Mouse (Mus musculus) activated CD4-positive, CD25-positive, alpha-beta regulatory T cell (primary cell): ENCODE measurements around the gene Rab11fip3. TPM values are rescaled to one million over a fixed set of nuclear protein-coding genes. Genes with fewer than 3 reads are reported as not detected.

Experiments
- polyA plus RNA-seq, 2 experiments: library from polyadenylated mRNA; unstranded; fragments of 100-300 nt; shearing (Covaris generic); gene quantifications; one replicate each; pipeline ENCODE4 v1.2.1; 2017

The Rab11fip3 gene
- 10 to 100 TPM; 10.7 to 12.3 TPM for polyA plus RNA-seq

DNA sequence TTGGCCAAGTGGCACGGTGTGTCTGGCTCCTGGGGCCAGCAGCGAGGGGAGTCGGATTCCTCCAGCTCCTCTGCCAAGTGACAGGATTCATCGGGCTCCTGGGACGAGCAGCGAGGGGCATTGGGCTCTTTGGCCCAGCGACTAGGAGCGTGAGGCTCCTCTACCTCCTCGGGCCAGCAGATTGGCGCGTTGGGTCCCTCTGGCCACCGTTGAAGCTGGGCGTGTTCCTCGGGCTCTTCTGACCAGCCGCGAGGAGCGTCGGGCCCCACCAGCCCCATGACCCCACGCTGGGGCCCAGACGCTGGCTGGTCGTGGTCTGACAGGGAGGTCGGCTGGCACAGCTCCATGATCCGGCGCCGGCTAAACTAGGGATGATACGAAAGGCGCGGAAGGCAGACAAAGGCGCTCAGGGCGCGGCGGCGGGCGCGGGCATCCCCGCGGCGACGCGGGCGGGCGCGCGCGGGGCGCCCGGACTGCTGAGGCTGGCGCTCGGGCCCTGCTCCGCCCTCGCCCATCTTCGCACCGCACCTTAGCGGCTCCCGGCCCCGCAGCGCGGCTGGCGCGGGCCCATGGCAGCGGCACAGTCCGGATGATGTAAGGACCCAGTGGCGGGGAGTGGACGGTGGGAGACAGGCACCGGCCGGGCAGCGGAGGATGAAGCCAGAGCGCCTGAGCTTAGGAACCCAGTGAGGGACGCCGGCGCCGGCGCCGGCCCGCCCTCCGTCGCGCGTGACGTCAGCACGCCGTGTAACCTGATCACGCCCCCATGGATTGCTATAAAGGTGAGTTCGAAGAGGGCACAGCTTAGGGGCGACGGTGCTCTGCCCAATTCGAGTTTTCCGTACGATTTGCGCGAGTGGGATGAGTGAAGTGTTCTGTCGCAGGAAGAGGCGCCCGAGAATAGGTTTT, at the start of gene Rab11fip3:
Gene Rab11fip3, minus strand, starts transcription at position 725 of the 909 bp plus-strand sequence.

DNA sequence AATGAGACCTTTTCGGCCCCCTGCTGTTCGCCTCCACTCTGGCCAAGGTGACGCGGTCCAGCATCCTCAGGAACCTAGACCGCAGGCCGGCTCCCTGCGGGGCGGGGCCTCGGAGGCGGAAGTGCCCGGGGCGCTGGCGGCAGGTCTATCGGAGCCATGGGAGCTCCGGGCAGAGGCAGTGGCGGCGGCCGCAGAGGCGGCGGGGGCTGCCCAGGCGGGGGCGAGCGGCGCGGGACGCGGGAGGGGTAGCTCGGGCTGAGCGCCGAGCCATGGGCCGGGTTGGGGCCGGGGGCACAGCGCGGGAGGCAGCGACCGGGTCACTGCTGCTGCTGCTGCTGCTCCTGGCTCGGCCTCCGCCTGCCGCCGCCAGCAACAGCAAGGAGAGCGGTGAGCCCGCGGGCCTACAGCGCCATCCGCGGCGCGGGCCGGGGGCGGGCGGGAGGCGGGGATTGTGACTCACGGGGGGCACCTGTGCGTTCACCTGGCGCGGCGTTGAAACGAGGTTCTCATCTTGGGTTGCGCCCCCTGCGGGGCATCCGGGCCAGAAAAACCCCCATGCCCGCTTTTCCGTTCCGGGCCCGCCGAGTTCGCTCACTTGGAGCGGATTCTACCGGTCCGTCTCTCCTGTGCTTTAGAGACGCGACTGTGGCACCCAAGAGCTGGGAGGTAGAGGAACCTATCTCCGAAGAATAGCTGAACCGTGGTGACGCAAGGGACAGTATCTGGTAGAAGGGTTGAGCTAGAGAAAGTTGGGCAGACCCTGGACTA, 44.0 kb upstream of the Rab11fip3 start, which contains the start of gene Tmem8:
Gene Tmem8, plus strand, starts transcription at position 119 of the 768 bp plus-strand sequence.

GRCm38 (mm10) chr17:26095121-26095740, 25.9 kb upstream of the Rab11fip3 start, which contains the start of gene Nme4:
Gene Nme4 (minus strand): TSS chr17:26095602.

DNA sequence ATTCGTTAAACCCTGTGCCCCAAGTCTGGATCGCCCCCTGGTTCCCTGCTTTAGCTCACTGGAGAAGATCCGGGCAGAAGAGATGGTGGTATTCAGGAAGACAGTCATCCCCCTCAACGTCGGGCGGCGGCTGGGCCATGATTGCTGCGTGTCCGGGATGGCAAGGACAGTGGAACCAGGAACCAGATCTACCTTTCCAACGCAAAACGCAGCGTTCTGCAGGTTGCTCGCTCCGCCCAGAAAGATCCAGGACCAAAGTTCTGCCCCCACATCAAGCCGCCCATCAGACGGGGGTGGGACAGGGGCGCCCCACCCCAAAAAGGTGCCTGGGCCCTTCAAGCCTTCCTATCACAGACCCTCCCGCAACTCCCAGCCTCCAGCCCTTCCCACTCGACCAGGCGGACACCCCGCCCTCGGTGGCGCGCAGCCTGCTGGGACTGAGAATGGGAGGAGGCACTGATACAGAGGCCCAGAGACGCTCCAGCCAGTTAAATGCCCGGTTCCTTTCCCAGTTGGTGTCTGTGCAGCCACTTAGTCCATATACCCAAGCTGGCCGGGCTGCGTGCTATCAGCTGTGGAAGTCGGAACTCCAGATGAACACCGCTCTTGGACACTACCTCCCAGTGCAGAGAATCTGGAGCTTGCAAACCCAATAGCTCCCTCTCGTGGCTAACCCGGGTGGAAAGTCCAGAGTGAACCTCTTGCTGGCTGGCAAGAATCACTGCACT, 20.7 kb upstream of the Rab11fip3 start, which contains the start of gene Decr2:
Gene Decr2, minus strand, starts transcription at position 433 of the 728 bp plus-strand sequence.

GRCm38 (mm10) chr17:25985306-25986294, 83.8 kb downstream of the Rab11fip3 start, which contains the start of gene Capn15:
Gene Capn15 (minus strand): TSS chr17:25985796.

GRCm38 (mm10) chr17:25951803-25952623, 117.3 kb downstream of the Rab11fip3 start, which contains the start of gene A930017K11Rik:
Gene A930017K11Rik (minus strand): TSS chr17:25952565.

DNA sequence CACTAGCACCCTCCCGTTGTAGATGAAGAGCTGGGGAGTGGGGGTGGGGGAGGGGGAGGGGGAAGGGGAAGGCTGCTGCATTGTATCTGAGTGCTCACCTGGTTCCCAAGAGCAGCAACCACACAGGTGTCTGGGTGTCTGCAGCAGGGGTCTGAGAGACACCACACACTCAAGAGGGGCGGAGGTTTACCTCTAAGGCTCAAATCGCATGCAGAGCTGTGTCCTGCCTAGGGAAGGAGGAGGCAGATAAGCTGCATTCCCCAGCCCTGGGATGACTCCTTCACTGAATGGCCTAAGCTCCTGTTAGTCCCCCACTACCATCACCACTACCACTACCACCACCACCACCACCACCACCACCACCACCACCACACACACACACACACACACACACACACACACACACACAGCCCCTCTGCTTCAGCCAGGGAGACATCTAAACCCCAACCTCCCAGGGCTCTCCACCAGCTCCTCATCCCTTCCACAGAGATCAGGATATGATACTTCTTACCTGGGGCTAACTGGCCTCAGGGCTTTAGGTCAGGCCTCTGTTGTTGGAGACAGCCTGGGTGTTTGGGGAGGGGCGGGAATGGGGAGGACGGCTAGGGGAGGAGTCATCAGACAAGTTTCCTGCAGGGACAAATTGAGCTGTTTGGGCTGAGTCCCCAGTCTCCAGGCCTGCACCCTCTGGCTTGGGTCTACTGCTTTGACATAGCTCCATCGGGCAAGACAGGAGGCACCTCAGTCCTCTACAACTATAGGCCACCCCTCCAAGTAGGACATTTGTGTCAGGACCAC, 124.8 kb downstream of the Rab11fip3 start, which contains the start of the genes Pigq and Nhlrc4:
Gene Pigq, minus strand, starts transcription at position 571 of the 798 bp plus-strand sequence.
Gene Nhlrc4, minus strand, starts transcription at position 596 of the 798 bp plus-strand sequence.

Other genes with a start within 250 kb of the Rab11fip3 start
- gene Wdr24, start 245.9 kb downstream of the Rab11fip3 start, polyA plus RNA-seq, result 10 to 100 TPM; 22.8 to 29.5 TPM
- gene Jmjd8, start 240.7 kb downstream of the Rab11fip3 start, polyA plus RNA-seq, result 10 to 100 TPM; 16.2 to 25.7 TPM
- gene Stub1, start 236.2 kb downstream of the Rab11fip3 start, polyA plus RNA-seq, result 100 to 1,000 TPM; 130 TPM
- gene Rhbdl1, start 232.3 kb downstream of the Rab11fip3 start, polyA plus RNA-seq, result 1 to 10 TPM; 1.5 to 3.3 TPM
- gene Gm20683, start 227.8 kb downstream of the Rab11fip3 start, polyA plus RNA-seq, result 1 to 10 TPM; 2.5 to 3.2 TPM
- gene Rhot2, start 224.7 kb downstream of the Rab11fip3 start, polyA plus RNA-seq, result 10 to 100 TPM; 32.6 to 40.3 TPM
- 10 to 100 TPM in 1 of 2 experiments, 1 to 10 TPM in 1; 5.7 to 11.5 TPM for gene Wdr90, start 208.1 kb downstream of the Rab11fip3 start, polyA plus RNA-seq
- 1 to 10 TPM; 4.5 to 5.5 TPM for gene Mcrip2, start 200.8 kb downstream of the Rab11fip3 start, polyA plus RNA-seq
- gene Mettl26, start 194.5 kb downstream of the Rab11fip3 start, polyA plus RNA-seq, result 100 to 1,000 TPM in 1 of 2 experiments, 10 to 100 TPM in 1; 82.0 to 102 TPM
- gene Wfikkn1, start 188.7 kb downstream of the Rab11fip3 start, polyA plus RNA-seq, result 1 to 10 TPM; 1.5 to 1.9 TPM
- gene Rab40c, start 149.8 kb downstream of the Rab11fip3 start, polyA plus RNA-seq, result 10 to 100 TPM; 15.4 to 25.0 TPM
- 10 to 100 TPM; 25.0 to 52.5 TPM for gene Pigq, start 124.6 kb downstream of the Rab11fip3 start, polyA plus RNA-seq
- gene Nhlrc4, start 124.6 kb downstream of the Rab11fip3 start, polyA plus RNA-seq, result not detected
- under 1 TPM in 1 of 2 experiments, not detected in 1; 0.17 TPM for gene A930017K11Rik, start 117.0 kb downstream of the Rab11fip3 start, polyA plus RNA-seq
- 10 to 100 TPM; 21.3 to 28.1 TPM for gene Capn15, start 83.8 kb downstream of the Rab11fip3 start, polyA plus RNA-seq
- gene Decr2, start 20.8 kb upstream of the Rab11fip3 start, polyA plus RNA-seq, result 10 to 100 TPM; 23.0 to 30.8 TPM
- 10 to 100 TPM in 1 of 2 experiments, 1 to 10 TPM in 1; 2.7 to 15.3 TPM for gene Nme4, start 26.0 kb upstream of the Rab11fip3 start, polyA plus RNA-seq
- 10 to 100 TPM; 10.9 to 27.2 TPM for gene Tmem8, start 43.7 kb upstream of the Rab11fip3 start, polyA plus RNA-seq
- gene Mrpl28, start 53.9 kb upstream of the Rab11fip3 start, polyA plus RNA-seq, result 10 to 100 TPM; 66.4 to 87.1 TPM
- gene Axin1, start 69.1 kb upstream of the Rab11fip3 start, polyA plus RNA-seq, result 10 to 100 TPM; 80.7 to 84.0 TPM
- under 1 TPM; 0.59 to 0.69 TPM for gene Pdia2, start 129.5 kb upstream of the Rab11fip3 start, polyA plus RNA-seq
- gene Rgs11, start 133.4 kb upstream of the Rab11fip3 start, polyA plus RNA-seq, result 10 to 100 TPM; 13.9 to 14.8 TPM
- gene Arhgdig, start 138.2 kb upstream of the Rab11fip3 start, polyA plus RNA-seq, result under 1 TPM; 0.58 to 0.93 TPM
- gene Fam234a, start 174.7 kb upstream of the Rab11fip3 start, polyA plus RNA-seq, result 10 to 100 TPM; 11.8 to 30.0 TPM
- 10 to 100 TPM; 68.9 to 84.4 TPM for gene Luc7l, start 183.3 kb upstream of the Rab11fip3 start, polyA plus RNA-seq